Mouse (Mus musculus) embryonic facial prominence, embryonic 11.5 days (tissue): ENCODE measurements around the gene Cdh13. TPM values are rescaled to one million over a fixed set of nuclear protein-coding genes. Genes with fewer than 3 reads are reported as not detected.

ENCODE experiments used
- ATAC-seq: fragments of 200-750 bp; cut with Nextera tagmentation; replicated peaks from 2 replicates; pipeline ENCODE4 v1.8.0; 2017; ENCODE audit warnings: low read depth; ENCODE audit not compliant: insufficient number of reproducible peaks, low FRiP score, low TSS enrichment
- DNase-seq: peaks from one replicate; pipeline ENCODE4 v3.0.0-alpha.2; 2015; ENCODE audit warnings: low spot score
- H3K27ac ChIP-seq: fragments of 300-500 bp; sonication (generic); replicated peaks from 2 replicates; pipeline ENCODE4 v1.5.1; 2014; ENCODE audit warnings: mild to moderate bottlenecking, low read depth, low read length, control low read depth
- H3K27me3 ChIP-seq: fragments of 300-500 bp; sonication (generic); 2 replicates; pipeline ENCODE4 v1.6.1; 2014; ENCODE audit warnings: mild to moderate bottlenecking, low read length, moderate library complexity, mixed read lengths; ENCODE audit not compliant: control insufficient read depth, insufficient read depth
- H3K36me3 ChIP-seq: fragments of 300-500 bp; sonication (generic); replicated peaks from 2 replicates; pipeline ENCODE4 v1.6.1; 2014; ENCODE audit warnings: low read depth, mild to moderate bottlenecking, low read length, moderate library complexity, mixed read lengths; ENCODE audit not compliant: control insufficient read depth, insufficient read depth
- H3K4me1 ChIP-seq: fragments of 300-500 bp; sonication (generic); 2 replicates; pipeline ENCODE4 v1.6.1; 2014; ENCODE audit warnings: low read length, mixed read lengths; ENCODE audit not compliant: control insufficient read depth, insufficient read depth
- H3K4me2 ChIP-seq: fragments of 300-500 bp; sonication (generic); 2 replicates; pipeline ENCODE4 v1.6.1; 2014; ENCODE audit warnings: low read depth, mild to moderate bottlenecking, control low read depth, low read length, moderate library complexity
- H3K4me3 ChIP-seq: fragments of 300-500 bp; sonication (generic); 2 replicates; pipeline ENCODE4 v1.5.1; 2014; ENCODE audit warnings: low read depth, low read length, control low read depth
- H3K9ac ChIP-seq: fragments of 300-500 bp; sonication (generic); replicated peaks from 2 replicates; pipeline ENCODE4 v1.6.1; 2014; ENCODE audit warnings: mild to moderate bottlenecking, control low read depth, low read length
- H3K9me3 ChIP-seq: fragments of 300-500 bp; sonication (generic); replicated peaks from 2 replicates; pipeline ENCODE4 v1.6.1; 2016; ENCODE audit warnings: mild to moderate bottlenecking, low read length, inconsistent platforms, mixed read lengths; ENCODE audit not compliant: control insufficient read depth
- WGBS: fragments of 180-500 bp; shearing (Covaris S2); extraction: QIAGEN DNeasy Blood & Tissue Kit; methylation state at CpG from one replicate; pipeline ENCODE4 v1.1.7; 2014; 5-methylcytosine and 5-hydroxymethylcytosine counted together
- polyA plus RNA-seq: library from polyadenylated mRNA; unstranded; fragments of >200 nt; fragmentation: Nextera tagmentation; extraction: Ambion mirVana; gene quantifications from 2 replicates; pipeline ENCODE4 v1.2.1, GENCODE M21; 2014

Gene Cdh13
- polyA plus RNA-seq, 1 experiment from 2014 or later: 7.1 TPM

DNA sequence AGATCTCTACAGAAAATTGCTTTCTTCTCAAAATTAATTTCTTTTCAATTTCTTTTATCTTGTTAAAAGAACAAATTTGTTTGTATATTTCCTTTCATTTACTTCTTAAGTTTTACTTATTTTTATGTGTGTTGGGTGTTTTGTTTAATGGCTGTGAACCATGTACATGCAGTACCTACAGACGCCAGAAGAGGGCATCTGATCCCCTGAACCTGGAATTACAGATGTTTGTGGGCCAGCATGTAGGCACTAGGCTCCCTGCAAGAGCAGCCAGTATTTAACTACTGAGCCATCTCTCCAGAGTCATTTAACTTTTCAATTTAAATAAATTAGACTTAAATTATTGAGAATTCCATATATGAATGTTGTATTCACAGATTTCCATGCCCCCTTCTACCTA is 941.0 kb downstream of the Cdh13 start:
- ATAC-seq (no peak), DNase-seq (peak; percentile 21)
- H3K4me2 ChIP-seq: no peak overlapping the region
- no peaks in the 10 kb centered on the region for H3K4me1 ChIP-seq
- WGBS: 4% methylated on average over 1 of the region's 1 CpGs
- no peak overlapping the region for H3K4me3 ChIP-seq
- no peaks in the 10 kb centered on the region for H3K36me3 ChIP-seq
- no peak overlapping the region for H3K9ac ChIP-seq
- no peak overlapping the region for H3K27ac ChIP-seq
- no peaks in the 10 kb centered on the region for H3K27me3 ChIP-seq
- no peaks in the 10 kb centered on the region for H3K9me3 ChIP-seq

DNA sequence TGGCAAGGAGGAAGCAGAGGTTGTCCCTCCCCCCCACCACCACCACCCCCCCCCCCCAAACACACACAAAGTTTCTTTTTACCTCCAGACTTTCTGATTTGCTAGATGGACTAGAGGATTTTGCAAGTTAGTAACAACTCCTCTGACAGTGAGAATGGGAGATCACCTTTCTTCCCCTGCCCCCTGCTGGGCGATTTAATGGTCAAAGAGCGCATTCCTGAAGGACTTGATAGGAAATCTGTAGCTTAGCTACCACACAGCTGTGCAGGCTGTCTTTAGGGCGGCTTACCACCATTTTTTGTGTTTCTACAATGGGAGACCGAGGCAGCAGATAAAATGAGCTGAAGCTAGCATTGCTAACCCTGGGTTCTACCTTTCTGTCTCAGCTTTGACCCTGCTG is 961.6 kb downstream of the Cdh13 start:
- ATAC-seq: no peak
- Histone ChIP-seq H3K4me3 (no peak overlapping the region), H3K9ac (no peak overlapping the region), H3K27ac (no peak overlapping the region), H3K4me1 (no peaks in the 10 kb centered on the region), H3K9me3 (no peaks in the 10 kb centered on the region), H3K4me2 (no peak overlapping the region), H3K36me3 (no peaks in the 10 kb centered on the region), H3K27me3 (no peaks in the 10 kb centered on the region)
- no peak for DNase-seq
- 63% methylated on average over 4 of the region's 4 CpGs for WGBS

DNA sequence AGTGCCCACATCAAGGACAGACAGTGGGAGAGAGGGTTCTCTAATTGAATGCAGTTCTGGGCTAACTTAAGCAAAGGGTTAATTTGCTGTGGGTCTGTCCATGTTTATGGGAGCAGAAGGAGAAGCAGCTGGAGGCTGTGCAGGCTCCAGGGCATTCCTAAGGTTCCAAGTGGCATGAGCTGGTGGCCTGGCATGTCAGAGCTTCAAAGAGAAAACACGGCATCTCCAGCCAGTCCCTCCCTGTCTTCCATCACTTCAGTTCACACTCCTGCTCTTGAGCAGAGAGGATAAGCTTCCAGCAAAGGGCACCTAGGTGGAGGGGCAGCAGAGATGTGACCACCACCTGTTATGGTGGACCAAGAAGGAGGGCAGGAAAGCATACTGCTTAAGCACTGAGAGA is 962.1 kb downstream of the Cdh13 start:
- DNase-seq (no peak), ATAC-seq (no peak)
- Histone ChIP-seq H3K4me1 (no peaks in the 10 kb centered on the region), H3K4me3 (no peak overlapping the region), H3K4me2 (no peak overlapping the region), H3K9ac (no peak overlapping the region), H3K27me3 (no peaks in the 10 kb centered on the region), H3K36me3 (no peaks in the 10 kb centered on the region), H3K27ac (no peak overlapping the region), H3K9me3 (no peaks in the 10 kb centered on the region)
- 79% methylated on average over 1 of the region's 1 CpGs for WGBS

DNA sequence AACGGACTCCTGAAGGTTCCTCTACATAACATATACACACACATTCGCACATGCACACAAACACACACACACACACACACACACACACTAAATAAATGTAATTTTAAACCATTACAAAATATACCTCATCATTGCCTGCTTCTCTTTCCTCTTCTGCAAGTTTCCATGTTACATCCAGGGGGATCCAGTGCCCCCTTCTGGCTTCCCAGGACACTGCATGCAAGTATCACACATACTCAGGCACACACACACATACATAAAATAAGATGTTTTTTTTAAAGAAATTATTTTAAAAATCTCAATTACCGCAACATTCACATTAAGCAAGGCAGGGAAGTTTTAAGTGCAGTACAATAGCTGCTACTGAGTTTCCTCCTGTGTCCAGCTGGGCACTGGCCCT is 970.8 kb downstream of the Cdh13 start:
- DNase-seq (no peak), ATAC-seq (no peak)
- Histone ChIP-seq H3K27me3 (no peaks in the 10 kb centered on the region), H3K36me3 (no peaks in the 10 kb centered on the region), H3K9me3 (no peaks in the 10 kb centered on the region), H3K4me2 (no peak overlapping the region), H3K4me1 (no peaks in the 10 kb centered on the region), H3K4me3 (no peak overlapping the region), H3K9ac (no peak overlapping the region), H3K27ac (no peak overlapping the region)
- 84% methylated on average over 3 of the region's 3 CpGs for WGBS

DNA sequence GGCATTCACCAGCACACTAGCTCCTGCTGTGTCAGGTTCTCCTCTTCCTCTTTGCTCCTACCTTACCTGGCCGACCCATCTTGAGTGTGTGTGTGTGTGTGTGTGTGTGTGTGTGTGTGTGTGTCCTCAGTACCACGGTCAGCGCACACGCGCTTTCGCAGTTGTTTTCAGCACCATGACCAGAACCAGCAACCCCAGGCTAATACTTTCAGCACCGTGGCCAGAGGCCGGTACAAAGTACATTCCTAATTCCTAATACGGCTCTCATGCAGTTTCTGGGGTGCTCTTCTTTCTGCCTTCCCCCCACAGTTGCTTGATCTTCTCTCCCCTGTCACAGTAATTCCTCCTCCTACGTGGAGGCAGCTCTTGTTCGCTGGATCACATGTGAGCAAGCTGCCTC is 975.1 kb downstream of the Cdh13 start:
- Histone ChIP-seq H3K27me3 (no peaks in the 10 kb centered on the region), H3K9me3 (no peaks in the 10 kb centered on the region), H3K4me1 (no peaks in the 10 kb centered on the region), H3K36me3 (no peaks in the 10 kb centered on the region), H3K4me2 (no peak overlapping the region), H3K27ac (no peak overlapping the region), H3K9ac (no peak overlapping the region), H3K4me3 (no peak overlapping the region)
- no peak for ATAC-seq
- DNase-seq: peak; percentile 74
- WGBS: 32% methylated on average over 11 of the region's 11 CpGs

DNA sequence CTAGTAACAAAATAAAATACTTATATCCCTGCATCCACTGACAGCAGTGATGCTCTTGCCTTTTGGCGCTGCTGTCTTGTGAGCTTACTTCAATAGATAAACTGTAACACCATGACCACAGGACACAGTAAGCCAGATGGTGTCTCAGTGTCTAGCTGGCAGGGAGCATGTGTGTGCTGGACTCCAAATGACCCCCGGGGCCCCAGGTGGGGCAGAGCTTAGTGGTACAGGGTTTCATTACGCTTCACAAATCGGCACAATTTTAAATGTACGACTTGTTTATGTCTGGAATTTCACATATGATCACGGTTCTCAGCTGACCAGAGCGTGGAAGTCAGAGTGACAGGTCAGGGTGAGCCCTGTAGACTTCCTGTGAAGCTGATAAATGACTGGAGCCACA is 980.2 kb downstream of the Cdh13 start:
- no peak overlapping the region for H3K4me3 ChIP-seq
- 84% methylated on average over 7 of the region's 7 CpGs for WGBS
- H3K27ac ChIP-seq: no peak overlapping the region
- H3K9me3 ChIP-seq: no peaks in the 10 kb centered on the region
- no peaks in the 10 kb centered on the region for H3K4me1 ChIP-seq
- ATAC-seq (no peak), DNase-seq (no peak)
- no peaks in the 10 kb centered on the region for H3K27me3 ChIP-seq
- no peaks in the 10 kb centered on the region for H3K36me3 ChIP-seq
- no peak overlapping the region for H3K9ac ChIP-seq
- no peak overlapping the region for H3K4me2 ChIP-seq

DNA sequence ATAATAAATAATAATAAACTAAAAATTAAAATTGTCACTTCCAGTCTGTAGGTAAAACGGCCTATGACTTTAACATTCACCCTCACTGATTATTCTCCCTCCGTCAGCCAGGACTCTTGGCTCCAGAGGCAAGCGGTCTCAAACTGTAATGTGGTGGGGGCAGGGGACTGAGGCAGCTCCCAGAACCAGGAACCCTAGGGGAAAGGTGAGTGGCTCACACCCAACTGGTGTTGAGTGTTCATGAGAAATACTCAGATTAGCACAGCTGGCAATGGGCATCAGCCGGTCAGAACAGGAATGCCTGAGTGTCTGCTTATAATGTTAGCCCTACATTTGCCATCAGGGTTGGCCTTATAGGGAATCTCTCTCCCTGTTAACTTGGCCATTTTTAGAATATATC is 982.8 kb downstream of the Cdh13 start:
- Histone ChIP-seq H3K4me2 (no peak overlapping the region), H3K9ac (no peak overlapping the region), H3K4me3 (no peak overlapping the region), H3K27me3 (no peaks in the 10 kb centered on the region), H3K36me3 (no peaks in the 10 kb centered on the region), H3K4me1 (no peaks in the 10 kb centered on the region), H3K27ac (no peak overlapping the region), H3K9me3 (no peaks in the 10 kb centered on the region)
- DNase-seq (no peak), ATAC-seq (no peak)
- WGBS: 85% methylated on average over 4 of the region's 4 CpGs

DNA sequence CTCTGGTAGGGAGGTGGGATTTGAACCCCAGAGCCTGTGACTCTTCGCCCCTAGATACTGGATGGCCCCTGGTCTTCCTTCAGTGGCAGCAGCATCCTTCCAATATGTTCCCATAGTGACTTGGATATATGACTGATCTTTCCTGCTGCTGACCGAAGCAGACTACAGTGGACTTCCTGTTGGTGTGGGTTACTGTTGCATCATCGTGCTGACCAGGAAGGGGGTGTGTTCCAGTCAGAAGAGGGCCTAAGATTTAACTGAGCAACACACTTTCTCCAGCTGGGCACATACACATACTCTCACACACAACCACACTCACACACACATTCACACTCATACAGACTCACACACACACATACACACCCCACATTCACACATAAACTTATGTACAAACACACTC is 986.0 kb downstream of the Cdh13 start:
- no peaks in the 10 kb centered on the region for H3K27me3 ChIP-seq
- ATAC-seq (no peak), DNase-seq (no peak)
- H3K9me3 ChIP-seq: no peaks in the 10 kb centered on the region
- 76% methylated on average over 3 of the region's 3 CpGs for WGBS
- no peak overlapping the region for H3K4me3 ChIP-seq
- no peak overlapping the region for H3K27ac ChIP-seq
- H3K9ac ChIP-seq: no peak overlapping the region
- no peak overlapping the region for H3K4me2 ChIP-seq
- no peaks in the 10 kb centered on the region for H3K36me3 ChIP-seq
- H3K4me1 ChIP-seq: no peaks in the 10 kb centered on the region

DNA sequence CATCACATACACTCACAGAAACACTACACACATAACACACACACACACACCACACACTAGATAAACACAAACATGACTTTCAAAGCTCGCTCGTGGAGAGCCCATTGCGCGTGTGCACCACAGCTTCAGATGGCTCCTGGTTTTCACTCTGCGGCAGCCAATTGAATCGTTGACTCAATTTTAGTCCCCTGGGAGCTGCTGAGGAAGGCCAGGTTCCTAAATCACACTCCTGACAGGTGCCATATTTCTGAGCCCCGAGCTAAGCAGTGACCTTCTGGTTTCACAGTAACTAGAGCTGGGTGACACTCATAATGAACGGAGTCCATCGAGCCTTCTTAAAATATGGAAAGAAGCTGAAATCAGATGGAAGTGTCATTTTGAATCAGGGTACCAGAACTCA is 986.8 kb downstream of the Cdh13 start:
- H3K27ac ChIP-seq: no peak overlapping the region
- no peaks in the 10 kb centered on the region for H3K36me3 ChIP-seq
- H3K27me3 ChIP-seq: no peaks in the 10 kb centered on the region
- H3K4me3 ChIP-seq: no peak overlapping the region
- DNase-seq (no peak), ATAC-seq (no peak)
- H3K9me3 ChIP-seq: no peaks in the 10 kb centered on the region
- H3K4me2 ChIP-seq: no peak overlapping the region
- 86% methylated on average over 9 of the region's 9 CpGs for WGBS
- no peak overlapping the region for H3K9ac ChIP-seq
- H3K4me1 ChIP-seq: no peaks in the 10 kb centered on the region
